Mouse (Mus musculus) gastrocnemius, postnatal 36 days (tissue): ENCODE results near the gene Gm20521. TPM values are rescaled to one million over a fixed set of nuclear protein-coding genes. Genes with fewer than 3 reads are reported as not detected.

Experiments used
- DNase-seq, 2 experiments: peaks; one replicate each; pipeline ENCODE4 v3.0.0; 2022
- intact Hi-C: fragments of 180-260 bp; cut with DNase I; formaldehyde crosslinking; loops from one replicate; pipeline ENCODE4 v1.15.1; 2025
- total RNA-seq, 2 experiments: library from RNA; stranded (reverse); gene quantifications; 2 replicates each; pipeline ENCODE4 v1.2.3; 2021

Gm20521 gene
- total RNA-seq, 2 experiments from 2014 or later, result not detected

- intact Hi-C loops, result no loop called here
- no peak for DNase-seq
Measured at GRCm38 (mm10) chr14:54885309-54885708, 2.1 kb downstream of the Gm20521 start.

GRCm38 (mm10) chr14:54892200-54892599 lies 9.0 kb downstream of the Gm20521 start, which contains the start of gene Pabpn1:
Pabpn1 (plus strand) TSS chr14:54892500.
- DNase-seq, result no peak
- intact Hi-C loops, result loop anchor here (5.0 kb wide), 1 partner anchor 200 kb away; the partner anchor contains the start of genes Thtpa and Zfhx2

GRCm38 (mm10) chr14:54893651-54894181 lies 10.5 kb downstream of the Gm20521 start:
- intact Hi-C loops, result loop anchor here (5.0 kb wide), 1 partner anchor 199 kb away; the partner anchor contains the start of genes Thtpa and Zfhx2

GRCm38 (mm10) chr14:54894296-54895151 lies 11.3 kb downstream of the Gm20521 start:
- peak in 1 of 2 experiments; percentile 58 for DNase-seq
- intact Hi-C loops, result loop anchor here (5.0 kb wide), 1 partner anchor 198 kb away; the partner anchor contains the start of genes Thtpa and Zfhx2

More at GRCm38 (mm10) chr14:54893651-54894181, 10.5 kb downstream of the Gm20521 start:
- peak; percentile 95 to 96 for DNase-seq

- intact Hi-C loops, result no loop called here
Measured at GRCm38 (mm10) chr14:54897445-54897844, 14.2 kb downstream of the Gm20521 start.

GRCm38 (mm10) chr14:54900383-54900782 lies 17.1 kb downstream of the Gm20521 start:
- DNase-seq, result peak in 1 of 2 experiments; percentile 58
- intact Hi-C loops, result loop anchor here (1.0 to 2.0 kb wide), 2 partner anchors 39 to 114 kb away; partner anchors contain the start of gene Ngdn

More at GRCm38 (mm10) chr14:54897445-54897844, 14.2 kb downstream of the Gm20521 start:
- no peak for DNase-seq

- intact Hi-C loops, result no loop called here
- no peak for DNase-seq
Measured at GRCm38 (mm10) chr14:54903641-54904040, 20.4 kb downstream of the Gm20521 start.

GRCm38 (mm10) chr14:54908682-54909081 lies 25.4 kb downstream of the Gm20521 start:
- DNase-seq, result no peak
- intact Hi-C loops, result no loop called here

- DNase-seq, result no peak
- intact Hi-C loops, result no loop called here
Measured at GRCm38 (mm10) chr14:54912109-54912850, 29.0 kb downstream of the Gm20521 start.

- DNase-seq, result peak; percentile 41 to 54
- intact Hi-C loops, result no loop called here
Measured at GRCm38 (mm10) chr14:54912886-54913285, 29.6 kb downstream of the Gm20521 start, which contains the start of gene Slc22a17. Slc22a17 (minus strand) TSS chr14:54913132.

GRCm38 (mm10) chr14:54913343-54913742 lies 30.1 kb downstream of the Gm20521 start:
- DNase-seq, result no peak
- intact Hi-C loops, result no loop called here

- intact Hi-C loops, result no loop called here
- no peak for DNase-seq
Measured at GRCm38 (mm10) chr14:54920076-54920685, 36.9 kb downstream of the Gm20521 start.

GRCm38 (mm10) chr14:54924641-54925348 lies 41.6 kb downstream of the Gm20521 start:
- DNase-seq, result peak; percentile 60 to 62
- intact Hi-C loops, result no loop called here

GRCm38 (mm10) chr14:54925349-54926342 lies 42.4 kb downstream of the Gm20521 start, which contains the start of gene Efs:
Efs (minus strand) TSS chr14:54926126.
- intact Hi-C loops, result no loop called here
- peak; percentile 49 to 65 for DNase-seq

GRCm38 (mm10) chr14:54926401-54927158 lies 43.3 kb downstream of the Gm20521 start:
- peak; percentile 25 to 62 for DNase-seq
- intact Hi-C loops, result no loop called here

GRCm38 (mm10) chr14:54927296-54927695 lies 44.1 kb downstream of the Gm20521 start:
- DNase-seq, result no peak
- intact Hi-C loops, result no loop called here

GRCm38 (mm10) chr14:54929801-54930200 lies 46.6 kb downstream of the Gm20521 start:
- intact Hi-C loops, result no loop called here

More at GRCm38 (mm10) chr14:54929801-54930200, 46.6 kb downstream of the Gm20521 start:
- DNase-seq, result no peak
